Comparison of ENCODE assay signal across 9 mouse cellular contexts in genomic region chr3:9341244-9341643, GRCm38 (mm10).
DNase-seq lines count a peak whose midpoint lies in the region; ATAC-seq and TF ChIP-seq lines count a peak whose summit lies in the region.
"Had no signal": no experiment of that assay in that cellular context is flagged by ENCODE, and none has a peak within 500 bp of the region (broad histone marks: within the 10 kb centered on the region; RNA-seq: fewer than 3 reads in every experiment).

No protein-coding gene starts in this region.

- H3K27me3 ChIP-seq in megakaryocyte, embryonic 14.5 days (replicated peaks), result peaks cover 24% of the 10 kb centered on the region
- H3K27me3 ChIP-seq in liver, embryonic 13.5 days, result peaks cover 14% of the 10 kb centered on the region
- H3K27me3 ChIP-seq in stomach, postnatal 0 days (ENCODE audit: control insufficient read depth, insufficient read depth, low read length), result no peaks in the 10 kb centered on the region

- H3K4me1 ChIP-seq in megakaryocyte, embryonic 14.5 days, result peaks cover 26% of the 10 kb centered on the region
- peaks cover 5% of the 10 kb centered on the region for H3K4me1 ChIP-seq in liver, embryonic 13.5 days (replicated peaks)
- H3K4me1 ChIP-seq in stomach, postnatal 0 days (replicated peaks; ENCODE audit: control insufficient read depth, insufficient read depth), result 0 out of 2 replicates have a peak, but pooled peaks cover 4% of the 10 kb centered on the region

- H3K27ac ChIP-seq in liver, embryonic 13.5 days, result no peak overlapping the region
- H3K27ac ChIP-seq in stomach, postnatal 0 days (replicated peaks), result no peak overlapping the region

- H3K4me2 ChIP-seq in liver, embryonic 13.5 days, result peak overlapping the region; percentile 60
- H3K4me2 ChIP-seq in stomach, postnatal 0 days (replicated peaks; ENCODE audit: low read depth), result peak overlapping the region; percentile 70

- peak overlapping the region; percentile 42 for H3K4me3 ChIP-seq in megakaryocyte, embryonic 14.5 days (replicated peaks)
- H3K4me3 ChIP-seq in liver, embryonic 13.5 days (replicated peaks), result no peak overlapping the region
- no peak overlapping the region for H3K4me3 ChIP-seq in stomach, postnatal 0 days (ENCODE audit: low read depth, low read length)

- H3K9ac ChIP-seq in liver, embryonic 13.5 days, result no peak overlapping the region
- H3K9ac ChIP-seq in stomach, postnatal 0 days (ENCODE audit: low read length), result no peak overlapping the region

- peak; percentile 47 for ATAC-seq in frontal cortex, adult (ENCODE audit: low TSS enrichment)
- ATAC-seq in megakaryocyte, adult 5-6 weeks (ENCODE audit: poor library complexity, severe bottlenecking), result no peak
- no peak for ATAC-seq in liver, embryonic 13.5 days (ENCODE audit: low read depth)
- ATAC-seq in stomach, postnatal 0 days (ENCODE audit: low FRiP score, low TSS enrichment), result no peak

- no peaks in the 10 kb centered on the region for H3K9me3 ChIP-seq in megakaryocyte, embryonic 14.5 days
- no peaks in the 10 kb centered on the region for H3K9me3 ChIP-seq in liver, embryonic 13.5 days (replicated peaks)
- H3K9me3 ChIP-seq in stomach, postnatal 0 days (ENCODE audit: control insufficient read depth, low read length), result no peaks in the 10 kb centered on the region

- WGBS in liver, embryonic 13.5 days (ENCODE audit: insufficient replicate concordance), result 37% methylated on average over 4 of the region's 4 CpGs
- WGBS in stomach, postnatal 0 days, result 34% methylated on average over 4 of the region's 4 CpGs

- no peak for TF ChIP-seq CTCF in stomach, postnatal 0 days (IDR thresholded peaks at IDR 0.05; ENCODE audit: low read depth)

- no peaks in the 10 kb centered on the region for H3K36me3 ChIP-seq in megakaryocyte, embryonic 14.5 days (replicated peaks; ENCODE audit: low read length)
- no peaks in the 10 kb centered on the region for H3K36me3 ChIP-seq in liver, embryonic 13.5 days
- H3K36me3 ChIP-seq in stomach, postnatal 0 days (ENCODE audit: control insufficient read depth, insufficient read depth, low read length), result no peaks in the 10 kb centered on the region

- TF ChIP-seq EP300 in stomach, postnatal 0 days (optimal IDR thresholded peaks at IDR 0.05), result no peak

- DNase-seq in frontal cortex, postnatal 14 days (ENCODE audit: low spot score in 2 of 2), result no peak
- no peak for DNase-seq in liver, embryonic 13.5 days
- DNase-seq in stomach, postnatal 0 days (ENCODE audit: low spot score), result no peak
- no peak for DNase-seq in thymus, postnatal 25 days
- no peak for DNase-seq in cerebellum, postnatal 14 days
- DNase-seq: layer of hippocampus, postnatal 36 days had no signal
